Mouse (Mus musculus): Measurements from ENCODE around the gene Tbc1d10a.

The Tbc1d10a gene

GRCm38 (mm10) chr11:4213107-4213506, 26.5 kb downstream of the Tbc1d10a start:
- in situ Hi-C loops (cut with MboI; ENCODE audit: low sequenced_read_pairs), result no loop called here

GRCm38 (mm10) chr11:4214572-4214971, 28.0 kb downstream of the Tbc1d10a start:
- in situ Hi-C loops (cut with MboI; ENCODE audit: low sequenced_read_pairs), result no loop called here

GRCm38 (mm10) chr11:4215061-4215460, 28.5 kb downstream of the Tbc1d10a start:
- in situ Hi-C loops (cut with MboI; ENCODE audit: low sequenced_read_pairs), result no loop called here

- in situ Hi-C loops (cut with MboI; ENCODE audit: low sequenced_read_pairs), result no loop called here
Observed at GRCm38 (mm10) chr11:4216248-4217000, 29.8 kb downstream of the Tbc1d10a start.

- in situ Hi-C loops (cut with MboI; ENCODE audit: low sequenced_read_pairs), result no loop called here
Observed at GRCm38 (mm10) chr11:4217914-4218629, 31.5 kb downstream of the Tbc1d10a start, which contains the start of gene Castor1. Gene Castor1, plus strand, starts transcription at chr11:4218225.

- in situ Hi-C loops (cut with MboI; ENCODE audit: low sequenced_read_pairs), result no loop called here
Observed at GRCm38 (mm10) chr11:4218637-4219036, 32.0 kb downstream of the Tbc1d10a start.

- in situ Hi-C loops (cut with MboI; ENCODE audit: low sequenced_read_pairs), result no loop called here
Observed at GRCm38 (mm10) chr11:4219317-4219751, 32.7 kb downstream of the Tbc1d10a start.

GRCm38 (mm10) chr11:4219908-4220307, 33.3 kb downstream of the Tbc1d10a start:
- in situ Hi-C loops (cut with MboI; ENCODE audit: low sequenced_read_pairs), result loop anchor here (5.0 kb wide), 1 partner anchor 37 kb away; the partner anchor contains the start of gene Lif

- in situ Hi-C loops (cut with MboI; ENCODE audit: low sequenced_read_pairs), result loop anchor here (5.0 kb wide), 1 partner anchor 37 kb away; the partner anchor contains the start of gene Lif
Observed at GRCm38 (mm10) chr11:4220443-4221400, 34.1 kb downstream of the Tbc1d10a start.

- in situ Hi-C loops (cut with MboI; ENCODE audit: low sequenced_read_pairs), result loop anchor here (5.0 kb wide), 1 partner anchor 35 kb away; the partner anchor contains the start of gene Lif
Observed at GRCm38 (mm10) chr11:4222046-4222950, 35.7 kb downstream of the Tbc1d10a start.

- in situ Hi-C loops (cut with MboI; ENCODE audit: low sequenced_read_pairs), result loop anchor here (5.0 kb wide), 1 partner anchor 34 kb away; the partner anchor contains the start of gene Lif
Observed at GRCm38 (mm10) chr11:4223393-4224188, 37.0 kb downstream of the Tbc1d10a start.

- in situ Hi-C loops (cut with MboI; ENCODE audit: low sequenced_read_pairs), result loop anchor here (5.0 kb wide), 1 partner anchor 33 kb away; the partner anchor contains the start of gene Lif
Observed at GRCm38 (mm10) chr11:4224223-4224622, 37.6 kb downstream of the Tbc1d10a start.

GRCm38 (mm10) chr11:4226569-4227325, 40.2 kb downstream of the Tbc1d10a start:
- in situ Hi-C loops (cut with MboI; ENCODE audit: low sequenced_read_pairs), result no loop called here

GRCm38 (mm10) chr11:4228463-4228862, 41.9 kb downstream of the Tbc1d10a start:
- in situ Hi-C loops (cut with MboI; ENCODE audit: low sequenced_read_pairs), result no loop called here

- in situ Hi-C loops (cut with MboI; ENCODE audit: low sequenced_read_pairs), result no loop called here
Observed at GRCm38 (mm10) chr11:4229841-4230240, 43.3 kb downstream of the Tbc1d10a start.

- in situ Hi-C loops (cut with MboI; ENCODE audit: low sequenced_read_pairs), result no loop called here
Observed at GRCm38 (mm10) chr11:4231435-4231834, 44.8 kb downstream of the Tbc1d10a start.

- in situ Hi-C loops (cut with MboI; ENCODE audit: low sequenced_read_pairs), result no loop called here
Observed at GRCm38 (mm10) chr11:4232644-4233043, 46.1 kb downstream of the Tbc1d10a start.
